Mouse (Mus musculus) neural tube, embryonic 11.5 days (tissue): ENCODE data around the gene Rcc1l. TPM values are rescaled to one million over a fixed set of nuclear protein-coding genes. Genes with fewer than 3 reads are reported as not detected.

ENCODE experiments used
- ATAC-seq: fragments of 200-750 bp; cut with Nextera tagmentation; 2 replicates; pipeline ENCODE4 v1.8.0; 2017; ENCODE audit warnings: moderate number of reproducible peaks, mild to moderate bottlenecking, moderate TSS enrichment, moderate library complexity; ENCODE audit not compliant: insufficient read depth, low FRiP score, low TSS enrichment
- DNase-seq: peaks from one replicate; pipeline ENCODE4 v3.0.0-alpha.2; 2015; ENCODE audit warnings: low spot score
- H3K27ac ChIP-seq: fragments of 300-500 bp; sonication (generic); 2 replicates; pipeline ENCODE4 v1.5.1; 2014; ENCODE audit warnings: low read depth, mild to moderate bottlenecking, low read length
- H3K27me3 ChIP-seq: fragments of 300-500 bp; sonication (generic); 2 replicates; pipeline ENCODE4 v1.6.1; 2014; ENCODE audit warnings: mild to moderate bottlenecking, low read length, mixed read lengths; ENCODE audit not compliant: control insufficient read depth, insufficient read depth
- H3K36me3 ChIP-seq: fragments of 300-500 bp; sonication (generic); 2 replicates; pipeline ENCODE4 v1.6.1; 2014; ENCODE audit warnings: mild to moderate bottlenecking, low read length, moderate library complexity, mixed read lengths; ENCODE audit not compliant: control insufficient read depth, insufficient read depth
- H3K4me1 ChIP-seq: fragments of 300-500 bp; sonication (generic); 2 replicates; pipeline ENCODE4 v1.6.1; 2014; ENCODE audit warnings: low read length, mixed read lengths; ENCODE audit not compliant: control insufficient read depth, insufficient read depth
- H3K4me2 ChIP-seq: fragments of 300-500 bp; sonication (generic); 2 replicates; pipeline ENCODE4 v1.6.1; 2014; ENCODE audit warnings: low read depth, mild to moderate bottlenecking, moderate library complexity
- H3K4me3 ChIP-seq: fragments of 300-500 bp; sonication (generic); 2 replicates; pipeline ENCODE4 v1.5.1; 2014; ENCODE audit warnings: low read depth, low read length
- H3K9ac ChIP-seq: fragments of 300-500 bp; sonication (generic); 2 replicates; pipeline ENCODE4 v1.6.1; 2014; ENCODE audit warnings: mild to moderate bottlenecking, low read length
- H3K9me3 ChIP-seq: fragments of 300-500 bp; sonication (generic); 2 replicates; pipeline ENCODE4 v1.6.1; 2016; ENCODE audit warnings: low read length; ENCODE audit not compliant: control insufficient read depth
- WGBS: fragments of 180-500 bp; shearing (Covaris S2); extraction: QIAGEN DNeasy Blood & Tissue Kit; methylation state at CpG from one replicate; pipeline ENCODE4 v1.1.7; 2014; 5-methylcytosine and 5-hydroxymethylcytosine counted together
- polyA plus RNA-seq: library from polyadenylated mRNA; unstranded; fragments of >200 nt; fragmentation: Nextera tagmentation; extraction: Ambion mirVana; gene quantifications from 2 replicates; pipeline ENCODE4 v1.2.1, GENCODE M21; 2014

The Rcc1l gene
- polyA plus RNA-seq, 1 experiment from 2014 or later = 23.6 TPM

GRCm38 (mm10) chr5:134179871-134180270 lies 3.3 kb upstream of the Rcc1l start:
- Histone ChIP-seq H3K27ac (no peak overlapping the region), H3K36me3 (no peaks in the 10 kb centered on the region), H3K9me3 (no peaks in the 10 kb centered on the region), H3K4me3 (no peak overlapping the region), H3K27me3 (no peaks in the 10 kb centered on the region), H3K9ac (no peak overlapping the region), H3K4me2 (no peak overlapping the region), H3K4me1 (peaks cover 21% of the 10 kb centered on the region)
- DNase-seq (peak; percentile 84), ATAC-seq (no peak)
- 28% methylated on average over 7 of the region's 7 CpGs for WGBS

GRCm38 (mm10) chr5:134178536-134178935 lies 2.0 kb upstream of the Rcc1l start:
- Histone ChIP-seq H3K4me1 (peaks cover 20% of the 10 kb centered on the region), H3K4me3 (no peak overlapping the region), H3K9me3 (no peaks in the 10 kb centered on the region), H3K9ac (no peak overlapping the region), H3K27me3 (no peaks in the 10 kb centered on the region), H3K27ac (no peak overlapping the region), H3K4me2 (no peak overlapping the region), H3K36me3 (no peaks in the 10 kb centered on the region; the same call in 1 of the 2 replicates)
- 78% methylated on average over 7 of the region's 7 CpGs for WGBS
- ATAC-seq = no peak
- no peak for DNase-seq

- H3K4me2 ChIP-seq = peak overlapping the region; percentile 85
- no peaks in the 10 kb centered on the region for H3K27me3 ChIP-seq
- peak overlapping the region; percentile 98 for H3K4me3 ChIP-seq
- H3K9me3 ChIP-seq = no peaks in the 10 kb centered on the region
- H3K4me1 ChIP-seq = peaks cover 11% of the 10 kb centered on the region
- H3K27ac ChIP-seq = no peak overlapping the region
- peak overlapping the region; percentile 76 for H3K9ac ChIP-seq
- WGBS = 8% methylated on average over 10 of the region's 10 CpGs
- H3K36me3 ChIP-seq = no peaks in the 10 kb centered on the region; the same call in 1 of the 2 replicates
- ATAC-seq (no peak), DNase-seq (peak; percentile 21)
These were observed 878 bp downstream of the Rcc1l start for GRCm38 (mm10) chr5:134175696-134176095.

- Histone ChIP-seq H3K4me3 (no peak overlapping the region), H3K4me1 (peaks cover 11% of the 10 kb centered on the region), H3K36me3 (no peaks in the 10 kb centered on the region; the same call in 1 of the 2 replicates), H3K9ac (no peak overlapping the region), H3K4me2 (no peak overlapping the region), H3K9me3 (no peaks in the 10 kb centered on the region), H3K27me3 (no peaks in the 10 kb centered on the region), H3K27ac (no peak overlapping the region)
- peak; percentile 42 for DNase-seq
- no peak for ATAC-seq
- 40% methylated on average over 4 of the region's 4 CpGs for WGBS
These were observed 3.4 kb downstream of the Rcc1l start for GRCm38 (mm10) chr5:134173206-134173605.

- no peaks in the 10 kb centered on the region for H3K27me3 ChIP-seq
- no peak overlapping the region for H3K27ac ChIP-seq
- H3K36me3 ChIP-seq = no peaks in the 10 kb centered on the region; the same call in 1 of the 2 replicates
- WGBS = 97% methylated on average over 8 of the region's 8 CpGs
- no peak overlapping the region for H3K9ac ChIP-seq
- H3K4me2 ChIP-seq = no peak overlapping the region
- H3K4me3 ChIP-seq = no peak overlapping the region
- H3K9me3 ChIP-seq = no peaks in the 10 kb centered on the region
- DNase-seq (no peak), ATAC-seq (no peak)
- H3K4me1 ChIP-seq = peaks cover 3% of the 10 kb centered on the region; the same call in 1 of the 2 replicates
These were observed 6.4 kb downstream of the Rcc1l start for GRCm38 (mm10) chr5:134170167-134170566.

GRCm38 (mm10) chr5:134169231-134169630 lies 7.3 kb downstream of the Rcc1l start:
- 89% methylated on average over 10 of the region's 10 CpGs for WGBS
- Histone ChIP-seq H3K4me1 (no peaks in the 10 kb centered on the region), H3K9me3 (no peaks in the 10 kb centered on the region), H3K4me3 (no peak overlapping the region), H3K9ac (no peak overlapping the region), H3K27ac (no peak overlapping the region), H3K27me3 (no peaks in the 10 kb centered on the region), H3K36me3 (no peaks in the 10 kb centered on the region; the same call in 1 of the 2 replicates), H3K4me2 (no peak overlapping the region)
- ATAC-seq (no peak), DNase-seq (no peak)

- no peak for ATAC-seq
- Histone ChIP-seq H3K36me3 (no peaks in the 10 kb centered on the region; the same call in 1 of the 2 replicates), H3K4me2 (no peak overlapping the region), H3K9ac (no peak overlapping the region), H3K27me3 (no peaks in the 10 kb centered on the region), H3K4me3 (no peak overlapping the region), H3K4me1 (no peaks in the 10 kb centered on the region), H3K27ac (no peak overlapping the region), H3K9me3 (no peaks in the 10 kb centered on the region)
- 95% methylated on average over 9 of the region's 9 CpGs for WGBS
- no peak for DNase-seq
These were observed 8.5 kb downstream of the Rcc1l start for GRCm38 (mm10) chr5:134168033-134168432.

- ATAC-seq = no peak
- H3K9me3 ChIP-seq = no peaks in the 10 kb centered on the region
- no peak overlapping the region for H3K27ac ChIP-seq
These were observed 9.9 kb downstream of the Rcc1l start for GRCm38 (mm10) chr5:134166642-134167041.

GRCm38 (mm10) chr5:134164688-134165087 lies 11.9 kb downstream of the Rcc1l start:
- 78% methylated on average over 5 of the region's 5 CpGs for WGBS

More at GRCm38 (mm10) chr5:134166642-134167041, 9.9 kb downstream of the Rcc1l start:
- WGBS = 94% methylated on average over 7 of the region's 7 CpGs
- H3K4me2 ChIP-seq = no peak overlapping the region
- no peaks in the 10 kb centered on the region for H3K27me3 ChIP-seq
- no peaks in the 10 kb centered on the region for H3K4me1 ChIP-seq
- no peak for DNase-seq
- no peak overlapping the region for H3K9ac ChIP-seq
- H3K36me3 ChIP-seq = no peaks in the 10 kb centered on the region; the same call in 1 of the 2 replicates
- H3K4me3 ChIP-seq = no peak overlapping the region

More at GRCm38 (mm10) chr5:134164688-134165087, 11.9 kb downstream of the Rcc1l start:
- DNase-seq = no peak
- Histone ChIP-seq H3K27me3 (no peaks in the 10 kb centered on the region), H3K4me1 (no peaks in the 10 kb centered on the region), H3K4me3 (no peak overlapping the region), H3K36me3 (no peaks in the 10 kb centered on the region; the same call in 1 of the 2 replicates), H3K9ac (no peak overlapping the region), H3K4me2 (no peak overlapping the region), H3K27ac (no peak overlapping the region), H3K9me3 (no peaks in the 10 kb centered on the region)
- no peak for ATAC-seq
